Mouse (Mus musculus) R1 (cell line): ENCODE data around the gene Jag1.

Source experiments
- DNase-seq: peaks from one replicate; pipeline ENCODE4 v3.0.0-alpha.2; 2018; ENCODE audit warnings: low read depth, low spot score

Jag1 gene

GRCm38 (mm10) chr2:137099211-137099734, 17.2 kb downstream of the Jag1 start:
- no peak for DNase-seq

- DNase-seq = peak; percentile 94
These were observed 18.0 kb downstream of the Jag1 start for GRCm38 (mm10) chr2:137098269-137099035.

GRCm38 (mm10) chr2:137096981-137097460, 19.4 kb downstream of the Jag1 start:
- no peak for DNase-seq

GRCm38 (mm10) chr2:137094301-137094700, 22.1 kb downstream of the Jag1 start:
- no peak for DNase-seq

GRCm38 (mm10) chr2:137093298-137093630, 23.2 kb downstream of the Jag1 start:
- no peak for DNase-seq

- no peak for DNase-seq
These were observed 23.7 kb downstream of the Jag1 start for GRCm38 (mm10) chr2:137092523-137093297.

- no peak for DNase-seq
These were observed 24.5 kb downstream of the Jag1 start for GRCm38 (mm10) chr2:137091766-137092522.

GRCm38 (mm10) chr2:137087705-137088104, 28.7 kb downstream of the Jag1 start:
- DNase-seq = no peak

- no peak for DNase-seq
These were observed 29.6 kb downstream of the Jag1 start for GRCm38 (mm10) chr2:137086621-137087395.

GRCm38 (mm10) chr2:137085257-137085656, 31.2 kb downstream of the Jag1 start:
- no peak for DNase-seq

- peak; percentile 40 for DNase-seq
These were observed 33.4 kb downstream of the Jag1 start for GRCm38 (mm10) chr2:137082896-137083620.

GRCm38 (mm10) chr2:137081001-137081400, 35.4 kb downstream of the Jag1 start:
- DNase-seq = no peak

GRCm38 (mm10) chr2:137080468-137080867, 36.0 kb downstream of the Jag1 start:
- no peak for DNase-seq

GRCm38 (mm10) chr2:137079721-137080320, 36.6 kb downstream of the Jag1 start:
- no peak for DNase-seq

GRCm38 (mm10) chr2:137078771-137079170, 37.7 kb downstream of the Jag1 start:
- no peak for DNase-seq

GRCm38 (mm10) chr2:137074313-137074620, 42.2 kb downstream of the Jag1 start:
- no peak for DNase-seq

- no peak for DNase-seq
These were observed 42.8 kb downstream of the Jag1 start for GRCm38 (mm10) chr2:137073473-137074312.

- no peak for DNase-seq
These were observed 48.8 kb downstream of the Jag1 start for GRCm38 (mm10) chr2:137067479-137068110.

- no peak for DNase-seq
These were observed 51.9 kb downstream of the Jag1 start for GRCm38 (mm10) chr2:137064513-137064912.
